Mouse (Mus musculus) kidney, embryonic 16.5 days (tissue): Measurements from ENCODE around the gene Zhx3. TPM values are rescaled to one million over a fixed set of nuclear protein-coding genes. Genes with fewer than 3 reads are reported as not detected.
A peak's percentile ranks its signal among the peaks of the same experiment; 100 is the strongest.

Experiments used
- ATAC-seq: fragments of 200-750 bp; cut with Nextera tagmentation; 2 replicates; pipeline ENCODE4 v1.8.0; 2017; ENCODE audit warnings: moderate TSS enrichment; ENCODE audit not compliant: low FRiP score, low TSS enrichment
- H3K27ac ChIP-seq: fragments of 300-500 bp; sonication (generic); 2 replicates; pipeline ENCODE4 v1.5.1; 2014; ENCODE audit warnings: low read length
- H3K27me3 ChIP-seq: fragments of 300-500 bp; sonication (generic); 2 replicates; pipeline ENCODE4 v1.6.1; 2014; ENCODE audit warnings: low read length, control low read depth, mixed read lengths; ENCODE audit not compliant: insufficient read depth
- H3K36me3 ChIP-seq: fragments of 300-500 bp; sonication (generic); 2 replicates; pipeline ENCODE4 v1.6.1; 2014; ENCODE audit warnings: low read length, control low read depth, mixed read lengths; ENCODE audit not compliant: insufficient read depth
- H3K4me1 ChIP-seq: fragments of 300-500 bp; sonication (generic); 2 replicates; pipeline ENCODE4 v1.6.1; 2014; ENCODE audit warnings: low read length, control low read depth, mixed read lengths; ENCODE audit not compliant: insufficient read depth
- H3K4me2 ChIP-seq: fragments of 300-500 bp; sonication (generic); replicated peaks from 2 replicates; pipeline ENCODE4 v1.6.1; 2014; ENCODE audit warnings: low read depth, low read length
- H3K4me3 ChIP-seq: fragments of 300-500 bp; sonication (generic); 2 replicates; pipeline ENCODE4 v1.5.1; 2014; ENCODE audit warnings: mild to moderate bottlenecking, low read length
- H3K9ac ChIP-seq: fragments of 300-500 bp; sonication (generic); replicated peaks from 2 replicates; pipeline ENCODE4 v1.6.1; 2014; ENCODE audit warnings: low read length
- H3K9me3 ChIP-seq: fragments of 300-500 bp; sonication (generic); 2 replicates; pipeline ENCODE4 v1.6.1; 2016; ENCODE audit warnings: low read length, control low read depth
- WGBS: fragments of 180-500 bp; shearing (Covaris S2); extraction: QIAGEN DNeasy Blood & Tissue Kit; methylation state at CpG from one replicate; pipeline ENCODE4 v1.1.7; 2014; 5-methylcytosine and 5-hydroxymethylcytosine counted together
- polyA plus RNA-seq: library from polyadenylated mRNA; unstranded; fragments of >200 nt; fragmentation: Nextera tagmentation; extraction: Ambion mirVana; gene quantifications from 2 replicates; pipeline ENCODE4 v1.2.1, GENCODE M21; 2015

The Zhx3 gene
- polyA plus RNA-seq, 1 experiment from 2014 or later = 15.6 TPM

GRCm38 (mm10) chr2:160729851-160730796 lies 142.7 kb downstream of the Zhx3 start:
- H3K4me1 ChIP-seq = peaks cover 39% of the 10 kb centered on the region
- no peak overlapping the region for H3K27ac ChIP-seq
- peak overlapping the region; percentile 90 for H3K4me3 ChIP-seq
- no peaks in the 10 kb centered on the region for H3K9me3 ChIP-seq
- peak overlapping the region; percentile 91 for H3K4me2 ChIP-seq
- H3K9ac ChIP-seq = peak overlapping the region; percentile 98
- no peak; the same call in 1 of the 2 replicates for ATAC-seq
- H3K36me3 ChIP-seq = peaks cover 9% of the 10 kb centered on the region; the same call in 1 of the 2 replicates
- H3K27me3 ChIP-seq = no peaks in the 10 kb centered on the region
- 24% methylated on average over 17 of the region's 17 CpGs for WGBS

GRCm38 (mm10) chr2:160729436-160729835 lies 143.4 kb downstream of the Zhx3 start:
- H3K27me3 ChIP-seq = no peaks in the 10 kb centered on the region
- 83% methylated on average over 2 of the region's 2 CpGs for WGBS
- H3K9ac ChIP-seq = no peak overlapping the region
- no peak for ATAC-seq
- H3K27ac ChIP-seq = no peak overlapping the region
- H3K4me1 ChIP-seq = peaks cover 32% of the 10 kb centered on the region
- H3K4me3 ChIP-seq = no peak overlapping the region
- no peak overlapping the region for H3K4me2 ChIP-seq
- no peaks in the 10 kb centered on the region for H3K9me3 ChIP-seq
- H3K36me3 ChIP-seq = peaks cover 9% of the 10 kb centered on the region; the same call in 1 of the 2 replicates

GRCm38 (mm10) chr2:160728972-160729371 lies 143.8 kb downstream of the Zhx3 start:
- no peak for ATAC-seq
- peaks cover 13% of the 10 kb centered on the region; the same call in 1 of the 2 replicates for H3K36me3 ChIP-seq
- no peak overlapping the region for H3K4me2 ChIP-seq
- no peak overlapping the region for H3K4me3 ChIP-seq
- no peak overlapping the region for H3K9ac ChIP-seq
- H3K27me3 ChIP-seq = no peaks in the 10 kb centered on the region
- H3K4me1 ChIP-seq = peaks cover 27% of the 10 kb centered on the region
- 95% methylated on average over 3 of the region's 3 CpGs for WGBS
- no peak overlapping the region for H3K27ac ChIP-seq
- no peaks in the 10 kb centered on the region for H3K9me3 ChIP-seq

DNA sequence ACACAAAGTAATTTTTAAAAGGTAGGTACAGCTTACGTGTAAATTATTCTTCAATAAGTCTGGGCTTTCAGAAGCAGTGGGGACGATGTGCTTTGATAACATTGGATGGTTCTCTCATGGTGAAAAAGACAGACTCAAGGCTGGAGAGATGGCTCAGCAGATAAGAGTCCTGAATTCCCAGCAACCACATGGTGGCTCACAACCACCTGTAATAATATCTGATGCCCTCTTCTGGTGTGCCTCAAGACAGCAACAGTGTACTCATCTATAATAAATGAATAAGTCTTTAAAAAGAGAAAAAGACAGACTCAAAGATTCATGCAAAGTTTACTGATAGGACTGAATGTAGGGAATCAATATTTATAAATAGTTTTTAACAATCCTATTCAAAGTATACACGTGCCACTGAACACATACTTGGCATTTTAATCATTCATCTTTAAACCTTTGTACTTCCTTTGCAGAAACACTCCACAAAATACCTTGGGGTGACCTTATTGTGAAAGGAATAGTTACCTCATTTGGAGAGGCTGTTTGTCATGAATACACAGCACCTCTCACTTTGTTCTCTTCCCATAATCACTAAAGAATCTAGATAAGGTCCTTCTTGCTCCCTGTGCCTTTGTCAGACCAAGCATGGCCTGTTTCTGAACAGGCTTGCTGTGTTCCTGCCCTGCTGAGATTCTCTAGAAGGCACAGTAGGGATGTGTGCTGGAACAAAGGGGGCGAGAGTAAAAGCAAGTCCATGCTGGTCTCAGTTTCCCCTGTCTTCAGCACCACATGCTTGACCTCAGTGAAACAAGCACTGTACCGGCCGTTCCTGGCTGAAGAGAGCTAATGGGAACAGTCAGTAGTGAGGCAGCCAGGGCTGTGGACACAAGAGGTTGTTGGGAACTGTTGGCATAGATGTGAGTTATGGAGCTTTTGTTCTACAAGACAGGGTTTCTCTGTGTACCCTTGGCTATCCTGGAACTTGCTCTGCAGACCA lies 146.6 kb downstream of the Zhx3 start:
- Histone ChIP-seq H3K9ac (no peak overlapping the region), H3K4me1 (peaks cover 8% of the 10 kb centered on the region; the same call in 1 of the 2 replicates), H3K4me3 (no peak overlapping the region), H3K9me3 (no peaks in the 10 kb centered on the region), H3K27ac (no peak overlapping the region), H3K4me2 (no peak overlapping the region), H3K36me3 (peaks cover 30% of the 10 kb centered on the region; the same call in 1 of the 2 replicates), H3K27me3 (no peaks in the 10 kb centered on the region)
- no peak for ATAC-seq
- WGBS = 90% methylated on average over 6 of the region's 6 CpGs

GRCm38 (mm10) chr2:160724536-160724935 lies 148.3 kb downstream of the Zhx3 start:
- no peaks in the 10 kb centered on the region for H3K27me3 ChIP-seq
- H3K9ac ChIP-seq = no peak overlapping the region
- no peaks in the 10 kb centered on the region for H3K9me3 ChIP-seq
- H3K4me3 ChIP-seq = no peak overlapping the region
- no peaks in the 10 kb centered on the region for H3K4me1 ChIP-seq
- peaks cover 42% of the 10 kb centered on the region for H3K36me3 ChIP-seq
- no peak overlapping the region for H3K27ac ChIP-seq
- 77% methylated on average over 5 of the region's 5 CpGs for WGBS
- no peak overlapping the region for H3K4me2 ChIP-seq
- ATAC-seq = no peak

DNA sequence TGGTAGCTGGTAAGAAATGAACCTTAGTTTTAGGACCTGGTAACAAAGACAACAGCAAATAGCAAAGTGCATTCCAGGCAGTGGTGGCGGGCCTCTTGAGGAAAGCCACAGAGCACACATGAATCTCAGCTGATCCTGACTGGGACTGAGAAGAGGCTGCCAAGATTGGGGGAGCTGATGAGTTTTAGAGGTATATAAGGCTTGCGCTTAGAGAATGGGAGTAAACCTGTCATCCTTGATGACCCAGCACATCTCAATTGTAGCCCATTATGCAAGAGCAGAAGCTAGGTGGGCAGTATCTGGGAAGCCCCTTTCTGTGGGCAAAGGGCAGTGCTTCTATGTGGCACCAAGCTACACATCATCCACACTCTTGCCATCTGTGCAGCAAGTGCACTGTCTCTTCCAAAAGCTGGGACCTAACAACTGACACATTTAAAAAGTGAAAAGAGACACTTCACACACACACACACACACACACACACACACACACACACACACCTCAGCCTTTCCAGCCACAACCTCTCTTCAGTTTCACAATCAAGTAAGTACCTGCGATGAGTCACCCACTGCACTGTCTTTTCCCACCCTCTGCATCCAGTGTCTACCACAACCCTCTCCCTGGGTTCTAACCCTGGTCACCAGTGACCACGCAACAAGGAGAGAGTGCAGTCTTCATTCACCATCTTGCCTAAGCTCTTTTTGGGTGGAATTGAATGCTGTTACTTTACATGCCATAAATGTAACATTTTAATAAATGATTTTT lies 149.0 kb downstream of the Zhx3 start:
- Histone ChIP-seq H3K4me1 (no peaks in the 10 kb centered on the region), H3K4me3 (no peak overlapping the region), H3K9ac (no peak overlapping the region), H3K4me2 (no peak overlapping the region), H3K9me3 (no peaks in the 10 kb centered on the region), H3K36me3 (peaks cover 48% of the 10 kb centered on the region), H3K27ac (no peak overlapping the region), H3K27me3 (no peaks in the 10 kb centered on the region)
- ATAC-seq = no peak
- WGBS = 88% methylated on average over 4 of the region's 4 CpGs

DNA sequence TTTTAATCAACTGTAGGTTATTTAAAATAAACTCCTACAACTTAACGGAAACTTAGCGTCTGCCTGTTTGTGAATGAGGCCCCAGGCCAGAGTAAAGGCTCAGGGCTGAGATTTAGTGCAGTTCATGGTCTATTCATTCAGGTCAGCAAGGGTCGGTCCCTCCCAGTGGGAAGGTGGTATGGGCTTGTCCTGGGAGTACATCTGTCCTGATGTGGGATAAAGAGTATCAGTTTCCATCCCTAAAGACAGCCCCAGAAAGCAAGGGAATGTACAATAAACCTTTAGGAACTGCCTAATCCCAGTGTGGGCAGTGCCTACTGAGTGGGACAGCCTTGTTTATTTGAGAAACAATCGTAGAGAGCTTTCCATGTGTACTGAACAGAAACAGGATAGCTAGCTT lies 150.1 kb downstream of the Zhx3 start:
- no peak overlapping the region for H3K27ac ChIP-seq
- 25% methylated on average over 4 of the region's 4 CpGs for WGBS
- H3K27me3 ChIP-seq = no peaks in the 10 kb centered on the region
- peak; percentile 86 for ATAC-seq
- no peaks in the 10 kb centered on the region for H3K9me3 ChIP-seq
- no peaks in the 10 kb centered on the region for H3K4me1 ChIP-seq
- no peak overlapping the region for H3K9ac ChIP-seq
- no peak overlapping the region for H3K4me3 ChIP-seq
- peaks cover 55% of the 10 kb centered on the region for H3K36me3 ChIP-seq
- no peak overlapping the region for H3K4me2 ChIP-seq

DNA sequence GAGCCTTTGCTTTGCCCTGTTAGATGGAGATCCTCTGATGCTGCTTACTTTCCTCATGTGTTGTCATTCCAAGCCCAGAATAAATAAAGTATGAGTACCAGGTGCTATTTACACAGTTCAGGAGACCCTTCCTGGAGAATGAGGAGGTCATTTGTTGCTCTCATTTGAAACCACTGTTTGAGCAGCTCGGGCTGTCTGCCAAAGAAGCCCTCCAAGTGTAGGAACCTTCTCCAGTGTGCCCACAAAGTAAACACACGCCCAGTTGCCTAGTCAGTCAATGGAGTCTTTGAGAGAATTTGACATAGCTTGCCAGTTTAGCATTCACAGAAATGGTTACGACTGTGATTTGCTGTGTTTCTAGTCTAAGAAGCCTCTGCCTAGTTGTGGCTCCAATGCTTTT lies 154.0 kb downstream of the Zhx3 start:
- H3K27me3 ChIP-seq = no peaks in the 10 kb centered on the region
- H3K4me1 ChIP-seq = no peaks in the 10 kb centered on the region
- no peak for ATAC-seq
- WGBS = 90% methylated on average over 3 of the region's 3 CpGs
- H3K4me3 ChIP-seq = no peak overlapping the region
- no peak overlapping the region for H3K9ac ChIP-seq
- peaks cover 75% of the 10 kb centered on the region for H3K36me3 ChIP-seq
- no peak overlapping the region for H3K27ac ChIP-seq
- no peaks in the 10 kb centered on the region for H3K9me3 ChIP-seq
- H3K4me2 ChIP-seq = no peak overlapping the region

DNA sequence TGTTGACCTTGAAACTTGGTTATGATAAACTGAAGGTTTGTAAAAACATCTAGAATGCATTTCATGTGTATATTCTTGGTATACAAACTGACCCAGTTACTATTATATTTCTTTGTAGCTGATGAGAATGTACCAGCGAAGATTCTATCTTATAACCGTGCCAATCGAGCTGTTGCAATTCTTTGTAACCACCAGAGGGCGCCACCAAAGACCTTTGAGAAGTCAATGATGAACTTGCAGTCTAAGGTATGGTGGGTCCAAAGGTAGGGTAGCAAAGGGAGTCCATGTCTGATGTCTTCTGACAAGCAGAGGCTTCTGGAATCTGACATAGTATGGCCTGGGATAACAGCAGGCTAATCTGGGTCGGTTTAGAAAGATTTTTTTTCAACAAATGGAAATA lies 155.5 kb downstream of the Zhx3 start:
- Histone ChIP-seq H3K4me2 (no peak overlapping the region), H3K36me3 (peaks cover 75% of the 10 kb centered on the region), H3K27me3 (no peaks in the 10 kb centered on the region), H3K4me1 (no peaks in the 10 kb centered on the region), H3K4me3 (no peak overlapping the region), H3K27ac (no peak overlapping the region), H3K9ac (no peak overlapping the region), H3K9me3 (no peaks in the 10 kb centered on the region)
- WGBS = 77% methylated on average over 5 of the region's 5 CpGs
- no peak for ATAC-seq
